In the genomic region with DNA sequence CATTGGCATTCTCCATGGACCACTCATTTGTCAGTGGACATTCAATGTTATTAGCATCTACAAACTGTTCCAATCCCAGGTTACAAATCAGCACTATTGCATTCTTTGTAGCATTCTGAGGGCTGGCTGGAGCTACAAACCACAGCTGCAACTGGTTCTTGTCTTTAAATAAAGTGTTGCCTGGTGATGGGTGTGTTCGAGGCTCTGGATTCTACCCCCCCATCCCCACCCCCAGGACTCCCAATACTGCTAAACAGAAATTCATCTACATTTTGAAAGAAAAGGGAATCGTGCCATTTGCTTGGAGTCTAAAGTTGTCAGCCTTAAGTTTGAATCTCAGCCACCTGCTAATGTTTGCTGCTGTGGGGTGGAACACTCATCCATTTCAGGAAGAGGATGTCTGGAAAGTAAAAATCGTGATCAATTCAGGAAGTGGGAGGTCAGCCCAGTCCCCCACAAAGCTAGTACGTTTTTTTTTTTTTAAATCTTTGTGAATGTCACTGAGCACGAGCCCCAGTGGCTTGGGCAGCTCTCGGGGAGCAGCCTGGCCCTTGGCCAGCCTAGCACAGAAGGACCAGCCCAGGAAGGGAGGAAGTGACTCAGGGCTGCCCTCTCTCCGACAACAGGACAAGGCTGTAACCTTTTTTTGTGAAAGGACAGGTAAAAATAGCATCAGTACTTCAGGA, we compare ENCODE assay signal across 9 mouse cellular contexts. TPM values are rescaled to one million over a fixed set of nuclear protein-coding genes. Genes with fewer than 3 reads are reported as not detected.
DNase-seq lines count a peak whose midpoint lies in the region; TF ChIP-seq lines count a peak whose summit lies in the region.
"Had no signal": no experiment of that assay in that cellular context is flagged by ENCODE, and none has a peak within 500 bp of the region (broad histone marks: within the 10 kb centered on the region; RNA-seq: fewer than 3 reads in every experiment).

No protein-coding gene starts in this region.

- H3K4me2 ChIP-seq in myocyte (ENCODE audit: low read depth) = peak overlapping the region; percentile 50
- H3K4me2 ChIP-seq: embryonic facial prominence, embryonic 15.5 days had no signal

- H3K27me3 ChIP-seq in liver, adult 2 months (ENCODE audit: control insufficient read depth, insufficient read depth, low read length) = no peaks in the 10 kb centered on the region
- no peaks in the 10 kb centered on the region for H3K27me3 ChIP-seq in cerebellum, adult 2 months (ENCODE audit: control insufficient read depth, insufficient read depth, low read length)
- no peaks in the 10 kb centered on the region for H3K27me3 ChIP-seq in myocyte (ENCODE audit: control insufficient read depth, insufficient read depth, insufficient read length)
- H3K27me3 ChIP-seq: embryonic facial prominence, embryonic 15.5 days had no signal

- H3K9ac ChIP-seq in liver, adult 2 months (ENCODE audit: low read depth, low read length) = no peak overlapping the region
- H3K9ac ChIP-seq: embryonic facial prominence, embryonic 15.5 days had no signal

- no peaks in the 10 kb centered on the region for H3K79me2 ChIP-seq in liver, adult 2 months (ENCODE audit: control insufficient read depth, insufficient read depth, low read length)
- no peaks in the 10 kb centered on the region for H3K79me2 ChIP-seq in myocyte (ENCODE audit: control insufficient read depth, insufficient read depth)

- H3K36me3 ChIP-seq in liver, adult 2 months (ENCODE audit: control insufficient read depth, insufficient read depth, low read length) = no peaks in the 10 kb centered on the region
- H3K36me3 ChIP-seq in myocyte (ENCODE audit: control insufficient read depth, insufficient read depth) = no peaks in the 10 kb centered on the region
- H3K36me3 ChIP-seq: embryonic facial prominence, embryonic 15.5 days had no signal

- peak overlapping the region; percentile 59 for H3K27ac ChIP-seq in liver, adult 2 months (replicated peaks; ENCODE audit: insufficient read depth, low read depth, low read length)
- peak overlapping the region; percentile 91; the same call in 1 of the 2 replicates for H3K27ac ChIP-seq in cerebellum, adult 2 months (ENCODE audit: insufficient read depth, low read length)
- H3K27ac ChIP-seq: embryonic facial prominence, embryonic 15.5 days had no signal

- TF ChIP-seq POLR2A in liver, adult 2 months (IDR thresholded peaks at IDR 0.05; ENCODE audit: extremely low read depth, insufficient read depth, low read length) = no peak
- TF ChIP-seq POLR2A in cerebellum, adult 2 months (IDR thresholded peaks at IDR 0.05; ENCODE audit: borderline replicate concordance, insufficient read depth, low read length) = no peak
- TF ChIP-seq POLR2A in myocyte (IDR thresholded peaks at IDR 0.05; ENCODE audit: insufficient read length, low read depth) = no peak

- H3K4me3 ChIP-seq in liver, adult 2 months (ENCODE audit: insufficient read depth, low read depth, low read length) = no peak overlapping the region
- no peak overlapping the region for H3K4me3 ChIP-seq in cerebellum, adult 2 months (replicated peaks; ENCODE audit: insufficient read depth, low read depth, low read length)
- H3K4me3 ChIP-seq in myocyte = no peak overlapping the region
- H3K4me3 ChIP-seq: embryonic facial prominence, embryonic 15.5 days had no signal

- H3ac ChIP-seq in myocyte (ENCODE audit: control insufficient read depth, insufficient read length) = no peak overlapping the region

- intact Hi-C loops in heart, postnatal 10 days (cut with DNase I) = no loop called here

- no peak for TF ChIP-seq CTCF in liver, adult 2 months (IDR thresholded peaks at IDR 0.05; ENCODE audit: low read depth, low read length)
- TF ChIP-seq CTCF in cerebellum, adult 2 months (IDR thresholded peaks at IDR 0.05; ENCODE audit: borderline replicate concordance, insufficient read depth, low read depth, low read length) = no peak; the same call in 1 of the 2 replicates

- DNase-seq in liver, adult 2 months (ENCODE audit: extremely low read depth, low read depth, low spot score) = no peak
- no peak for DNase-seq in liver
- DNase-seq in cerebellum, adult 2 months = peak; percentile 83 to 94
- peak; percentile 23 to 24 for DNase-seq in heart, postnatal 10 days
- no peak for DNase-seq in testis, postnatal 10 days (ENCODE audit: low spot score)
- no peak for DNase-seq in retina, embryonic 14.5 days (ENCODE audit: low spot score)
- DNase-seq in yolk sac, embryonic 10.5 days (ENCODE audit: low spot score) = no peak

- H3K4me1 ChIP-seq in liver, adult 2 months (ENCODE audit: control insufficient read depth, insufficient read depth, low read length) = peaks cover 2% of the 10 kb centered on the region; the same call in 1 of the 2 replicates
- peaks cover 8% of the 10 kb centered on the region; the same call in 1 of the 2 replicates for H3K4me1 ChIP-seq in cerebellum, adult 2 months (ENCODE audit: control insufficient read depth, insufficient read depth, low read length)
- H3K4me1 ChIP-seq: embryonic facial prominence, embryonic 15.5 days had no signal

- 45% methylated on average over 7 of the region's 7 CpGs for WGBS in liver, adult 2 months
- WGBS in cerebellum, adult 2 months = 4% methylated on average over 7 of the region's 7 CpGs

TF ChIP-seq in myocyte, 11 proteins besides CTCF, POLR2A, EP300 and RAD21:
- TF ChIP-seq POLR2AphosphoS2 (IDR thresholded peaks at IDR 0.05; ENCODE audit: insufficient read length, low read depth) = no peak
- no peak for TF ChIP-seq MAX (IDR thresholded peaks at IDR 0.05; ENCODE audit: low read depth)
- TF ChIP-seq REST (IDR thresholded peaks at IDR 0.05; ENCODE audit: insufficient read depth, insufficient read length) = no peak
- TF ChIP-seq MYOG (IDR thresholded peaks at IDR 0.05; ENCODE audit: control insufficient read depth in 1 of 3, insufficient read depth in 1 of 3, insufficient read length in 2 of 3, low read depth in 2 of 3) = no peak
- TF ChIP-seq TCF12 (IDR thresholded peaks at IDR 0.05; ENCODE audit: insufficient read depth, poor library complexity, severe bottlenecking) = no peak
- TF ChIP-seq USF1 (IDR thresholded peaks at IDR 0.05; ENCODE audit: low read depth) = no peak
- no peak for TF ChIP-seq CEBPB (IDR thresholded peaks at IDR 0.05; ENCODE audit: insufficient read depth, poor library complexity, severe bottlenecking)
- TF ChIP-seq E2F4 (IDR thresholded peaks at IDR 0.05; ENCODE audit: insufficient read depth) = no peak
- no peak for TF ChIP-seq TCF3 (IDR thresholded peaks at IDR 0.05; ENCODE audit: insufficient read length, low read depth)
- TF ChIP-seq MYOD1 (IDR thresholded peaks at IDR 0.05; ENCODE audit: control insufficient read depth in 1 of 3, insufficient read length in 2 of 3, low read depth in 2 of 3) = no peak
- TF ChIP-seq SRF (IDR thresholded peaks at IDR 0.05; ENCODE audit: control insufficient read depth, insufficient read length, low read depth) = no peak

RNA-seq across cellular contexts. Expression of gene Nrn1, which starts 39.3 kb away (rescaled TPM):
- total RNA-seq in liver, adult 2 months (2014; rRNA removed) = 219 and 292 TPM in 2 replicates
- 213 and 233 TPM in 2 replicates for polyA plus RNA-seq in liver, adult 2 months (2012; rRNA removed)
- polyA plus RNA-seq in cerebellum, adult 2 months (2012; rRNA removed) = 144 and 151 TPM in 2 replicates
- total RNA-seq in heart, postnatal 10 days (2021) = 1 to 10 TPM in 1 of 2 experiments, under 1 TPM in 1; 0.94 to 1.1 TPM
- polyA plus RNA-seq in myocyte (2012; fragmentation: generic; extraction: Trizol) = 5.1 TPM

Comparison
In these comparisons a context has a peak if more than half of its experiments do, and no peak if none do; other contexts are left out.
1. DNase-seq: peak in cerebellum, adult 2 months (2 of 2) and heart, postnatal 10 days (2 of 2); none in liver, adult 2 months (single experiment), liver (single experiment), testis, postnatal 10 days (single experiment), retina, embryonic 14.5 days (single experiment) and yolk sac, embryonic 10.5 days (single experiment).
2. RNA of gene Nrn1, which starts 39.3 kb away (polyA plus RNA-seq): 213 to 233 TPM in liver, adult 2 months and 144 to 151 TPM in cerebellum, adult 2 months; 5.1 TPM in myocyte (single experiment); every median in the first group is over 10 times any median in the second.